Mouse (Mus musculus) left cerebral cortex, postnatal 4 days (tissue): ENCODE data around the gene Rhobtb1. TPM values are rescaled to one million over a fixed set of nuclear protein-coding genes. Genes with fewer than 3 reads are reported as not detected.

Experiments
- DNase-seq: peaks from one replicate; pipeline ENCODE4 v3.0.0-alpha.2; 2022
- intact Hi-C: fragments of 180-260 bp; cut with DNase I; formaldehyde crosslinking; loops from one replicate; pipeline ENCODE4 v1.15.1; 2025
- total RNA-seq, 2 experiments: library from RNA; stranded (reverse); gene quantifications; 2 replicates each; pipeline ENCODE4 v1.2.3; 2021

The Rhobtb1 gene
- total RNA-seq, 2 experiments from 2014 or later, result 24.5 to 24.6 TPM

GRCm38 (mm10) chr10:69240530-69240929, 89.3 kb downstream of the Rhobtb1 start:
- intact Hi-C loops, result no loop called here
- no peak for DNase-seq

GRCm38 (mm10) chr10:69245151-69245550, 93.9 kb downstream of the Rhobtb1 start:
- no peak for DNase-seq
- intact Hi-C loops, result no loop called here

- peak; percentile 44 for DNase-seq
Measured at GRCm38 (mm10) chr10:69245906-69246668, 94.9 kb downstream of the Rhobtb1 start.

GRCm38 (mm10) chr10:69246762-69247161, 95.5 kb downstream of the Rhobtb1 start:
- intact Hi-C loops, result no loop called here
- no peak for DNase-seq

More at GRCm38 (mm10) chr10:69245906-69246668, 94.9 kb downstream of the Rhobtb1 start:
- intact Hi-C loops, result no loop called here

GRCm38 (mm10) chr10:69247311-69248033, 96.2 kb downstream of the Rhobtb1 start:
- intact Hi-C loops, result no loop called here
- no peak for DNase-seq

GRCm38 (mm10) chr10:69248261-69249160, 97.3 kb downstream of the Rhobtb1 start:
- intact Hi-C loops, result no loop called here
- no peak for DNase-seq

- no peak for DNase-seq
- intact Hi-C loops, result no loop called here
Measured at GRCm38 (mm10) chr10:69251254-69251653, 100.0 kb downstream of the Rhobtb1 start.

GRCm38 (mm10) chr10:69252112-69253074, 101.2 kb downstream of the Rhobtb1 start:
- intact Hi-C loops, result no loop called here
- DNase-seq, result no peak

GRCm38 (mm10) chr10:69253075-69253685, 101.9 kb downstream of the Rhobtb1 start:
- intact Hi-C loops, result no loop called here
- DNase-seq, result no peak

GRCm38 (mm10) chr10:69253686-69254080, 102.4 kb downstream of the Rhobtb1 start:
- intact Hi-C loops, result no loop called here
- no peak for DNase-seq

- intact Hi-C loops, result no loop called here
- DNase-seq, result peak; percentile 43
Measured at GRCm38 (mm10) chr10:69254390-69254847, 103.2 kb downstream of the Rhobtb1 start.

GRCm38 (mm10) chr10:69255594-69255993, 104.4 kb downstream of the Rhobtb1 start:
- no peak for DNase-seq
- intact Hi-C loops, result no loop called here

GRCm38 (mm10) chr10:69257592-69258133, 106.4 kb downstream of the Rhobtb1 start:
- no peak for DNase-seq
- intact Hi-C loops, result no loop called here

GRCm38 (mm10) chr10:69258588-69258987, 107.4 kb downstream of the Rhobtb1 start:
- no peak for DNase-seq
- intact Hi-C loops, result no loop called here

- intact Hi-C loops, result no loop called here
- no peak for DNase-seq
Measured at GRCm38 (mm10) chr10:69259161-69259560, 107.9 kb downstream of the Rhobtb1 start.

GRCm38 (mm10) chr10:69259929-69260328, 108.7 kb downstream of the Rhobtb1 start:
- intact Hi-C loops, result no loop called here
- DNase-seq, result no peak

- intact Hi-C loops, result no loop called here
Measured at GRCm38 (mm10) chr10:69262918-69263822, 111.9 kb downstream of the Rhobtb1 start.

GRCm38 (mm10) chr10:69263906-69264305, 112.7 kb downstream of the Rhobtb1 start:
- intact Hi-C loops, result no loop called here
- DNase-seq, result no peak

More at GRCm38 (mm10) chr10:69262918-69263822, 111.9 kb downstream of the Rhobtb1 start:
- DNase-seq, result no peak
